Mouse (Mus musculus): Measurements from ENCODE around the gene Naa60.
"Not testable (repeated sequence)": the region's sequence is repeated elsewhere in the genome, so short reads cannot be mapped to it uniquely, and the experiment has no call there.

The Naa60 gene

GRCm38 (mm10) chr16:3872216-3873047, at the start of gene Naa60:
Naa60 (plus strand) TSS chr16:3872375.
- DNase-seq: peak; percentile 89

GRCm38 (mm10) chr16:3828021-3828420, 44.2 kb upstream of the Naa60 start:
- no peak for DNase-seq

GRCm38 (mm10) chr16:3829727-3830126, 42.4 kb upstream of the Naa60 start:
- DNase-seq: no peak

- DNase-seq: no peak
Observed at GRCm38 (mm10) chr16:3830588-3831109, 41.5 kb upstream of the Naa60 start, which contains the start of gene Olfr15. Olfr15 (plus strand) TSS chr16:3830878.

- DNase-seq: no peak
Observed at GRCm38 (mm10) chr16:3835461-3835860, 36.7 kb upstream of the Naa60 start.

- no peak for DNase-seq
Observed at GRCm38 (mm10) chr16:3839157-3839885, 32.9 kb upstream of the Naa60 start.

- peak; percentile 5 for DNase-seq
Observed at GRCm38 (mm10) chr16:3842989-3843388, 29.2 kb upstream of the Naa60 start.

- DNase-seq: no peak
Observed at GRCm38 (mm10) chr16:3843796-3844195, 28.4 kb upstream of the Naa60 start.

GRCm38 (mm10) chr16:3846711-3847518, 25.3 kb upstream of the Naa60 start, which contains the start of gene Zfp174:
Zfp174 (plus strand) TSS chr16:3847268.
- peak; percentile 93 for DNase-seq

- no peak for DNase-seq
Observed at GRCm38 (mm10) chr16:3847871-3848270, 24.3 kb upstream of the Naa60 start.

- no peak for DNase-seq
Observed at GRCm38 (mm10) chr16:3848416-3848815, 23.8 kb upstream of the Naa60 start.

- DNase-seq: not testable (repeated sequence)
Observed at GRCm38 (mm10) chr16:3851301-3851700, 20.9 kb upstream of the Naa60 start.

- DNase-seq: peak; percentile 32
Observed at GRCm38 (mm10) chr16:3852586-3852985, 19.6 kb upstream of the Naa60 start.

GRCm38 (mm10) chr16:3854437-3855182, 17.6 kb upstream of the Naa60 start:
- DNase-seq: no peak

- DNase-seq: no peak
Observed at GRCm38 (mm10) chr16:3855776-3856175, 16.4 kb upstream of the Naa60 start.

- no peak for DNase-seq
Observed at GRCm38 (mm10) chr16:3859254-3859653, 12.9 kb upstream of the Naa60 start.

- DNase-seq: no peak
Observed at GRCm38 (mm10) chr16:3871815-3872214, 360 bp upstream of the Naa60 start.

- DNase-seq: no peak
Observed at GRCm38 (mm10) chr16:3876346-3876745, 4.2 kb downstream of the Naa60 start.

- DNase-seq: peak; percentile 96
Observed at GRCm38 (mm10) chr16:3884201-3885064, 12.3 kb downstream of the Naa60 start, which contains the start of the genes Zfp597 and Gm20695. Zfp597 (minus strand) TSS chr16:3884561. Gm20695 (plus strand) TSS chr16:3884648.

GRCm38 (mm10) chr16:3885065-3885670, 13.0 kb downstream of the Naa60 start:
- no peak for DNase-seq
